In genomic region chr10:122105407-122105806, GRCm38 (mm10) we compare ENCODE assay signal across 8 mouse cellular contexts. TPM values are rescaled to one million over a fixed set of nuclear protein-coding genes. Genes with fewer than 3 reads are reported as not detected.
A peak's percentile ranks its signal among the peaks of the same experiment; 100 is the strongest.
DNase-seq lines count a peak whose midpoint lies in the region; ATAC-seq and TF ChIP-seq lines count a peak whose summit lies in the region.

No protein-coding gene starts in this region.

- H3K27me3 ChIP-seq in forebrain, postnatal 0 days (ENCODE audit: insufficient read depth, low read length), result no peaks in the 10 kb centered on the region
- no peaks in the 10 kb centered on the region for H3K27me3 ChIP-seq in limb, embryonic 14.5 days (ENCODE audit: control insufficient read depth, insufficient read depth, low read length)

- no peak overlapping the region for H3K27ac ChIP-seq in forebrain, postnatal 0 days (ENCODE audit: low read depth, low read length)
- no peak overlapping the region for H3K27ac ChIP-seq in limb, embryonic 14.5 days (replicated peaks; ENCODE audit: low read depth, low read length)

- ATAC-seq in CD4-positive, CD25-positive, alpha-beta regulatory T cell, adult 4 months, result peak; percentile 91
- peak; percentile 81 for ATAC-seq in forebrain, postnatal 0 days
- ATAC-seq in limb, embryonic 14.5 days (ENCODE audit: low FRiP score, low read depth), result peak; percentile 75; the same call in 1 of the 2 replicates
- ATAC-seq in erythroid progenitor cell, adult 5-6 weeks (replicated peaks; ENCODE audit: low FRiP score, poor library complexity, severe bottlenecking), result no peak

- H3K4me3 ChIP-seq in forebrain, postnatal 0 days (ENCODE audit: low read depth, low read length), result no peak overlapping the region
- no peak overlapping the region for H3K4me3 ChIP-seq in limb, embryonic 14.5 days (replicated peaks; ENCODE audit: low read length)

- peak; percentile 64 for DNase-seq in A20 (ENCODE audit: low read depth, low spot score)
- peak; percentile 59 for DNase-seq in c-Kit-positive CD71-negative TER-119-negative erythroid progenitor cells, embryonic 14.5 days (ENCODE audit: low read depth)
- peak; percentile 91 for DNase-seq in forebrain, postnatal 0 days
- DNase-seq in kidney, adult 9 months, result peak; percentile 64
- DNase-seq in limb, embryonic 14.5 days (ENCODE audit: low spot score), result peak; percentile 63
- DNase-seq in neural tube, embryonic 10.5 days (ENCODE audit: extremely low spot score, low spot score), result peak; percentile 47

- peak; percentile 86 for TF ChIP-seq CTCF in forebrain, postnatal 0 days (IDR thresholded peaks at IDR 0.05; ENCODE audit: low read depth)

- H3K4me2 ChIP-seq in forebrain, postnatal 0 days (ENCODE audit: low read depth), result no peak overlapping the region
- H3K4me2 ChIP-seq in limb, embryonic 14.5 days (replicated peaks; ENCODE audit: low read depth, low read length, severe bottlenecking), result no peak overlapping the region

- H3K9me3 ChIP-seq in forebrain, postnatal 0 days (ENCODE audit: low read length), result no peaks in the 10 kb centered on the region
- H3K9me3 ChIP-seq in limb, embryonic 14.5 days (ENCODE audit: control insufficient read depth, low read length), result no peaks in the 10 kb centered on the region

- H3K9ac ChIP-seq in forebrain, postnatal 0 days, result no peak overlapping the region
- H3K9ac ChIP-seq in limb, embryonic 14.5 days (ENCODE audit: low read depth, low read length, severe bottlenecking), result no peak overlapping the region

- no peaks in the 10 kb centered on the region for H3K4me1 ChIP-seq in forebrain, postnatal 0 days (ENCODE audit: insufficient read depth)
- no peaks in the 10 kb centered on the region for H3K4me1 ChIP-seq in limb, embryonic 14.5 days (ENCODE audit: control insufficient read depth, insufficient read depth, low read length)

- no peak for TF ChIP-seq POLR2A in limb, embryonic 14.5 days (IDR thresholded peaks at IDR 0.05; ENCODE audit: borderline replicate concordance, extremely low read depth, insufficient read depth, insufficient read length)

- 0% methylated on average over 3 of the region's 3 CpGs for WGBS in forebrain, postnatal 0 days
- WGBS in limb, embryonic 14.5 days, result 2% methylated on average over 3 of the region's 3 CpGs

- no peaks in the 10 kb centered on the region for H3K36me3 ChIP-seq in forebrain, postnatal 0 days (ENCODE audit: insufficient read depth)
- H3K36me3 ChIP-seq in limb, embryonic 14.5 days (ENCODE audit: control insufficient read depth, insufficient read depth, low read length), result no peaks in the 10 kb centered on the region

RNA-seq across cellular contexts. Expression of gene Rxylt1, which starts 8.2 kb away (rescaled TPM):
- polyA plus RNA-seq in CD4-positive, CD25-positive, alpha-beta regulatory T cell, adult 4 months (2017; shearing (Covaris generic)), result 10 to 100 TPM; 10.9 to 15.3 TPM
- 40.5 and 44.0 TPM in 2 replicates for total RNA-seq in forebrain, postnatal 0 days (2014; rRNA removed)
- polyA plus RNA-seq in forebrain, postnatal 0 days (2015; fragmentation: Nextera tagmentation; extraction: Ambion mirVana), result 48.4 and 49.3 TPM in 2 replicates
- 18.1 and 25.5 TPM in 2 replicates for polyA plus RNA-seq in limb, embryonic 14.5 days (2012; rRNA removed)
- 64.1 and 64.9 TPM in 2 replicates for polyA plus RNA-seq in limb, embryonic 14.5 days (2014; fragmentation: Nextera tagmentation; extraction: Ambion mirVana)
- 3.2 TPM in 1 of 2 replicates, not detected in the other for total RNA-seq in erythroid progenitor cell, adult 5-6 weeks (2015; ENCODE audit: low replicate concordance)
- total RNA-seq in erythroid progenitor cell, adult 5-6 weeks (2017; ENCODE audit: low replicate concordance), result 3.4 and 4.4 TPM in 2 replicates

RNA-seq across cellular contexts. Expression of gene Srgap1, which starts 58.3 kb away (rescaled TPM):
- polyA plus RNA-seq in CD4-positive, CD25-positive, alpha-beta regulatory T cell, adult 4 months (2017; shearing (Covaris generic)), result under 1 TPM in 1 of 2 experiments, not detected in 1; 0.39 TPM
- 19.4 and 20.2 TPM in 2 replicates for total RNA-seq in forebrain, postnatal 0 days (2014; rRNA removed)
- polyA plus RNA-seq in forebrain, postnatal 0 days (2015; fragmentation: Nextera tagmentation; extraction: Ambion mirVana), result 13.5 and 27.8 TPM in 2 replicates
- 18.2 and 21.4 TPM in 2 replicates for polyA plus RNA-seq in limb, embryonic 14.5 days (2012; rRNA removed)
- polyA plus RNA-seq in limb, embryonic 14.5 days (2014; fragmentation: Nextera tagmentation; extraction: Ambion mirVana), result 9.6 and 13.3 TPM in 2 replicates
- total RNA-seq in erythroid progenitor cell, adult 5-6 weeks (2015; ENCODE audit: low replicate concordance), result not detected in 2 replicates
- total RNA-seq in erythroid progenitor cell, adult 5-6 weeks (2017; ENCODE audit: low replicate concordance), result 0.39 TPM in 1 of 2 replicates, not detected in the other

Comparison
In these comparisons a context has a peak if more than half of its experiments do, and no peak if none do; other contexts are left out.
1. RNA of gene Srgap1, which starts 58.3 kb away (polyA plus RNA-seq): 13.5 to 27.8 TPM in forebrain, postnatal 0 days and 9.6 to 21.4 TPM in limb, embryonic 14.5 days; 0.39 TPM in CD4-positive, CD25-positive, alpha-beta regulatory T cell, adult 4 months; every median in the first group is over 4 times any median in the second.
2. Peak in every context shown above with its lines, with median percentiles within 50 percentile points of each other: DNase-seq.